Mouse (Mus musculus): ENCODE results near the gene Birc6. TPM values are rescaled to one million over a fixed set of nuclear protein-coding genes. Genes with fewer than 3 reads are reported as not detected.

Gene Birc6
- polyA plus RNA-seq, 1 experiment from 2014 or later, result 98.9 TPM

Other genes with a start within 250 kb of the Birc6 start
- gene Memo1, start 232.8 kb upstream of the Birc6 start, polyA plus RNA-seq (2014; fragmentation: Nextera tagmentation; extraction: Ambion mirVana), result 61.0 and 61.9 TPM in 2 replicates
- gene Dpy30, start 204.4 kb upstream of the Birc6 start, polyA plus RNA-seq (2014; fragmentation: Nextera tagmentation; extraction: Ambion mirVana), result 208 and 218 TPM in 2 replicates
- gene Spast, start 189.3 kb upstream of the Birc6 start, polyA plus RNA-seq (2014; fragmentation: Nextera tagmentation; extraction: Ambion mirVana), result 54.1 and 54.4 TPM in 2 replicates
- 28.1 and 30.8 TPM in 2 replicates for gene Slc30a6, start 132.7 kb upstream of the Birc6 start, polyA plus RNA-seq (2014; fragmentation: Nextera tagmentation; extraction: Ambion mirVana)
- gene Nlrc4, start 69.2 kb upstream of the Birc6 start, polyA plus RNA-seq (2014; fragmentation: Nextera tagmentation; extraction: Ambion mirVana), result 0.38 and 0.44 TPM in 2 replicates
- 62.2 TPM in 2 replicates for gene Yipf4, start 38.8 kb upstream of the Birc6 start, polyA plus RNA-seq (2014; fragmentation: Nextera tagmentation; extraction: Ambion mirVana)
- 20.9 and 21.2 TPM in 2 replicates for gene Ttc27, start 189.4 kb downstream of the Birc6 start, polyA plus RNA-seq (2014; fragmentation: Nextera tagmentation; extraction: Ambion mirVana)

Data from hindbrain, embryonic 14.5 days (tissue).